Mouse (Mus musculus): ENCODE results near the gene Fmod. TPM values are rescaled to one million over a fixed set of nuclear protein-coding genes. Genes with fewer than 3 reads are reported as not detected.

Gene Fmod
- total and polyA plus RNA-seq, 3 experiments: 0.16 TPM; not detected in 2

GRCm38 (mm10) chr1:134049542-134049941, 12.5 kb downstream of the Fmod start:
- ATAC-seq (ENCODE audit: extremely low read depth, insufficient number of reproducible peaks, low FRiP score, poor library complexity, severe bottlenecking): no peak
- Histone ChIP-seq H3K9me3 (replicated peaks) (no peaks in the 10 kb centered on the region), H3K4me1 (ENCODE audit: insufficient read depth, low read depth, low read length) (peaks cover 40% of the 10 kb centered on the region), H3K4me3 (ENCODE audit: low read depth, low read length) (no peak overlapping the region), H3K27me3 (ENCODE audit: insufficient read depth, low read length) (peaks cover 36% of the 10 kb centered on the region), H3K36me3 (replicated peaks) (no peaks in the 10 kb centered on the region)
- TF ChIP-seq TAL1 (conservative IDR thresholded peaks at IDR 0.05; ENCODE audit: low read depth, low read length): no peak
- TF ChIP-seq GATA1 (IDR thresholded peaks at IDR 0.05; ENCODE audit: borderline replicate concordance, low read length): no peak
- TF ChIP-seq CTCF (IDR thresholded peaks at IDR 0.05; ENCODE audit: low read depth, low read length): no peak
- no peak for TF ChIP-seq GATA2 (IDR thresholded peaks at IDR 0.05; ENCODE audit: borderline replicate concordance, low read depth, low read length)
- no peak for TF ChIP-seq POLR2AphosphoS5 (IDR thresholded peaks at IDR 0.05; ENCODE audit: insufficient replicate concordance, low read depth, low read length)
- DNase-seq (ENCODE audit: low spot score): no peak

GRCm38 (mm10) chr1:134053207-134053606, 16.2 kb downstream of the Fmod start:
- ATAC-seq (ENCODE audit: extremely low read depth, insufficient number of reproducible peaks, low FRiP score, poor library complexity, severe bottlenecking) (no peak), DNase-seq (ENCODE audit: low spot score) (peak; percentile 71)
- H3K4me1 ChIP-seq (ENCODE audit: insufficient read depth, low read depth, low read length): peaks cover 16% of the 10 kb centered on the region
- TF ChIP-seq TAL1 (conservative IDR thresholded peaks at IDR 0.05; ENCODE audit: low read depth, low read length): no peak
- peak; percentile 96 for TF ChIP-seq CTCF (IDR thresholded peaks at IDR 0.05; ENCODE audit: low read depth, low read length)
- no peak for TF ChIP-seq POLR2AphosphoS5 (IDR thresholded peaks at IDR 0.05; ENCODE audit: insufficient replicate concordance, low read depth, low read length)
- no peak overlapping the region for H3K4me3 ChIP-seq (ENCODE audit: low read depth, low read length)
- H3K27me3 ChIP-seq (ENCODE audit: insufficient read depth, low read length): peaks cover 45% of the 10 kb centered on the region
- H3K9me3 ChIP-seq (replicated peaks): no peaks in the 10 kb centered on the region
- H3K36me3 ChIP-seq (replicated peaks): no peaks in the 10 kb centered on the region

GRCm38 (mm10) chr1:134055058-134055457, 18.0 kb downstream of the Fmod start:
- peaks cover 11% of the 10 kb centered on the region for H3K4me1 ChIP-seq (ENCODE audit: insufficient read depth, low read depth, low read length)
- ATAC-seq (ENCODE audit: extremely low read depth, insufficient number of reproducible peaks, low FRiP score, poor library complexity, severe bottlenecking): no peak

GRCm38 (mm10) chr1:134055666-134056245, 18.7 kb downstream of the Fmod start:
- H3K4me1 ChIP-seq (ENCODE audit: insufficient read depth, low read depth, low read length): peaks cover 18% of the 10 kb centered on the region
- H3K4me3 ChIP-seq (ENCODE audit: low read depth, low read length): no peak overlapping the region
- no peaks in the 10 kb centered on the region for H3K9me3 ChIP-seq (replicated peaks)
- peaks cover 53% of the 10 kb centered on the region for H3K27me3 ChIP-seq (ENCODE audit: insufficient read depth, low read length)
- no peaks in the 10 kb centered on the region for H3K36me3 ChIP-seq (replicated peaks)
- no peak for TF ChIP-seq TAL1 (conservative IDR thresholded peaks at IDR 0.05; ENCODE audit: low read depth, low read length)
- no peak for TF ChIP-seq GATA1 (IDR thresholded peaks at IDR 0.05; ENCODE audit: borderline replicate concordance, low read length)
- no peak for TF ChIP-seq GATA2 (IDR thresholded peaks at IDR 0.05; ENCODE audit: borderline replicate concordance, low read depth, low read length)
- no peak for TF ChIP-seq POLR2AphosphoS5 (IDR thresholded peaks at IDR 0.05; ENCODE audit: insufficient replicate concordance, low read depth, low read length)
- TF ChIP-seq CTCF (IDR thresholded peaks at IDR 0.05; ENCODE audit: low read depth, low read length): no peak
- ATAC-seq (ENCODE audit: extremely low read depth, insufficient number of reproducible peaks, low FRiP score, poor library complexity, severe bottlenecking) (no peak), DNase-seq (ENCODE audit: low spot score) (no peak)

More at GRCm38 (mm10) chr1:134055058-134055457, 18.0 kb downstream of the Fmod start:
- no peak for DNase-seq (ENCODE audit: low spot score)
- no peak overlapping the region for H3K4me3 ChIP-seq (ENCODE audit: low read depth, low read length)
- peaks cover 51% of the 10 kb centered on the region for H3K27me3 ChIP-seq (ENCODE audit: insufficient read depth, low read length)
- TF ChIP-seq GATA1 (IDR thresholded peaks at IDR 0.05; ENCODE audit: borderline replicate concordance, low read length): no peak
- no peak for TF ChIP-seq CTCF (IDR thresholded peaks at IDR 0.05; ENCODE audit: low read depth, low read length)
- no peak for TF ChIP-seq GATA2 (IDR thresholded peaks at IDR 0.05; ENCODE audit: borderline replicate concordance, low read depth, low read length)
- TF ChIP-seq POLR2AphosphoS5 (IDR thresholded peaks at IDR 0.05; ENCODE audit: insufficient replicate concordance, low read depth, low read length): no peak
- no peak for TF ChIP-seq TAL1 (conservative IDR thresholded peaks at IDR 0.05; ENCODE audit: low read depth, low read length)
- no peaks in the 10 kb centered on the region for H3K36me3 ChIP-seq (replicated peaks)
- no peaks in the 10 kb centered on the region for H3K9me3 ChIP-seq (replicated peaks)

- Histone ChIP-seq H3K4me3 (ENCODE audit: low read depth, low read length) (no peak overlapping the region), H3K9me3 (replicated peaks) (no peaks in the 10 kb centered on the region), H3K27me3 (ENCODE audit: insufficient read depth, low read length) (peaks cover 58% of the 10 kb centered on the region), H3K36me3 (replicated peaks) (no peaks in the 10 kb centered on the region), H3K4me1 (ENCODE audit: insufficient read depth, low read depth, low read length) (peaks cover 23% of the 10 kb centered on the region)
- DNase-seq (ENCODE audit: low spot score) (no peak), ATAC-seq (ENCODE audit: extremely low read depth, insufficient number of reproducible peaks, low FRiP score, poor library complexity, severe bottlenecking) (no peak)
- TF ChIP-seq POLR2AphosphoS5 (IDR thresholded peaks at IDR 0.05; ENCODE audit: insufficient replicate concordance, low read depth, low read length) (no peak), GATA1 (IDR thresholded peaks at IDR 0.05; ENCODE audit: borderline replicate concordance, low read length) (no peak), TAL1 (conservative IDR thresholded peaks at IDR 0.05; ENCODE audit: low read depth, low read length) (no peak), CTCF (IDR thresholded peaks at IDR 0.05; ENCODE audit: low read depth, low read length) (no peak)
Observed at GRCm38 (mm10) chr1:134056285-134056684, 19.2 kb downstream of the Fmod start.

GRCm38 (mm10) chr1:134057736-134058135, 20.7 kb downstream of the Fmod start:
- no peak for TF ChIP-seq GATA2 (IDR thresholded peaks at IDR 0.05; ENCODE audit: borderline replicate concordance, low read depth, low read length)
- TF ChIP-seq GATA1 (IDR thresholded peaks at IDR 0.05; ENCODE audit: borderline replicate concordance, low read length): no peak
- no peak for TF ChIP-seq TAL1 (conservative IDR thresholded peaks at IDR 0.05; ENCODE audit: low read depth, low read length)
- no peak for TF ChIP-seq CTCF (IDR thresholded peaks at IDR 0.05; ENCODE audit: low read depth, low read length)
- no peak for TF ChIP-seq POLR2AphosphoS5 (IDR thresholded peaks at IDR 0.05; ENCODE audit: insufficient replicate concordance, low read depth, low read length)
- no peaks in the 10 kb centered on the region for H3K9me3 ChIP-seq (replicated peaks)
- peaks cover 70% of the 10 kb centered on the region for H3K27me3 ChIP-seq (ENCODE audit: insufficient read depth, low read length)
- no peak for ATAC-seq (ENCODE audit: extremely low read depth, insufficient number of reproducible peaks, low FRiP score, poor library complexity, severe bottlenecking)
- DNase-seq (ENCODE audit: low spot score): no peak
- no peaks in the 10 kb centered on the region for H3K36me3 ChIP-seq (replicated peaks)
- H3K4me3 ChIP-seq (ENCODE audit: low read depth, low read length): no peak overlapping the region
- peaks cover 25% of the 10 kb centered on the region for H3K4me1 ChIP-seq (ENCODE audit: insufficient read depth, low read depth, low read length)
